Mouse (Mus musculus): ENCODE data around the gene Sav1. TPM values are rescaled to one million over a fixed set of nuclear protein-coding genes. Genes with fewer than 3 reads are reported as not detected.
A peak's percentile ranks its signal among the peaks of the same experiment; 100 is the strongest.

The Sav1 gene
- total RNA-seq (2015) (77.4 and 83.0 TPM in 2 replicates), total RNA-seq (2017) (39.0 and 43.9 TPM in 2 replicates)

DNA sequence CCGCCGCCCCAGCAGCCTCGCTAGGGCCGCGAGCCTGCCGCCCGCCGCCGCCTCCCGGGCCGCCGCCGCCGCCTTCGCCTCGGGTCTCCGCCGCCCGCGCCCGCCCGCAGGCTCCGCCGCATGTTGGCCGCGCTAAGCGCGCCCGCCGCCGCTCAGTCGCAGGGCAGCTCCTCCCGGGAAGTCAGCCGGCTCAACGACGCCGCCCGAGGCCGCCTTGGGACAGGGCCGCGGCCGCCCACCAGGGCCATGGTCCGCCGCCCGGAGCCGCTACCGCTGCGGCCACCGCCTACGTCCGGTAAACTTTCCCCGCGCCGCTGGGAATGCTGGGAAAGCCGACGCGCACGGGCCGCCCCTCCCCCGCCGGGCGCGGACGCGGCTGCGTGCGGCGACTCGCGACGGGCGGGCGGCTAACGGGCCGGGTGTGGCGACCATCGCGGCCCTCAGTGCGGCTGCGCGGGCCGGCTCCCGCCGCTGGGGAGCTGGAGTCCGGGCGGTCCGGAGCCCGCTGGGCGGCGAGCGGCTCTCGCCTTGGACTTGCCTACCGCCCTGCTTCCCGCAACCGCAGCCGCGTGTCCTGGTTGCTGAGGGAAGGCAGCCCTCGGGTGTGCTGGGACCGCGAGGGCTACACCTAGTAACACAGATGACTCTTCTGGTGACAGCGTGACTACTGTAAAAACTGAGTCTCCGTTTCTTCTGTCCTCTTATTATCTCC is at the start of gene Sav1:
Sav1 (minus strand) TSS at position 217 of the 712 bp plus-strand sequence.
- ATAC-seq (ENCODE audit: poor library complexity, severe bottlenecking) = peak; percentile 81

GRCm38 (mm10) chr12:70026233-70026632 is 39.4 kb upstream of the Sav1 start:
- no peak for ATAC-seq (ENCODE audit: poor library complexity, severe bottlenecking)

GRCm38 (mm10) chr12:70025431-70025830 is 38.6 kb upstream of the Sav1 start:
- no peak for ATAC-seq (ENCODE audit: poor library complexity, severe bottlenecking)

- ATAC-seq (ENCODE audit: poor library complexity, severe bottlenecking) = no peak
Observed at GRCm38 (mm10) chr12:70023580-70023979, 36.8 kb upstream of the Sav1 start.

DNA sequence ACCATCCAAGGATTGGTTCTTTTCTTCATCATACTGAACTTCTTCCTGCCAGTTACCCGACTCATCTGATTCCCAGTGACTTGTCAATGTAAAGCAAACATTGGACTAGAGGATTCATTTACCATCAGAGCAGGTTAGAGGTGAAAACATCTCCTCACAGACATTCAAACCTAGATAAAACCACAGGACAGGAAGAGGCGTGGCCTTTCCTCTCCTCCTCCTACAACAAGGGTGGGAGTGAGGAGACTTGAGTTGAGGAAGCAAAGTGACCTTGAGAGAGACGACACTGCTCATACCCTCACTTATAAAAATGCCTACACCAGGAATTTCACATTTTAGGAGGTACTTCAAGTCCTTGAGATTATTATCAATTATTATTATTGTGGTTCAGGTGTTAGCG is 31.4 kb upstream of the Sav1 start:
- no peak for ATAC-seq (ENCODE audit: poor library complexity, severe bottlenecking)

DNA sequence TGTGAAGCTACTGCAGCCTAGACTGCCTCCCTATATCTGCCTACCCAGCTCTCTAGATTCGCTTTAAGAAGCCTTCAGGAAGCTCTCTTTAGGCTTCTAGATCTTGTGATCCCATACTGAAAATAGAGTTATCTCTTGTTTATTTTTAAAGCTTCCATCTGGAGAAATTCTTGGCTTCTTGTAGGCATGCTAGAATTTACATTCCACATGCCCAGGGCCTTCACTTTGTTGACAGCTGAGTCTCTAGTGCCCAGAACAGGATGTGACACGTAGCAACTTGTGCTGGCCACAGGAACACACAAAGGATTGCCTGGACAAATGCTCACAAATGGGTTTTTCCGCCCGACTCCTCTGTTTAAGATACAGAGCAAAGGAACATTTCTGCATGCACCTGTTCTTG is 29.1 kb upstream of the Sav1 start:
- ATAC-seq (ENCODE audit: poor library complexity, severe bottlenecking) = no peak

DNA sequence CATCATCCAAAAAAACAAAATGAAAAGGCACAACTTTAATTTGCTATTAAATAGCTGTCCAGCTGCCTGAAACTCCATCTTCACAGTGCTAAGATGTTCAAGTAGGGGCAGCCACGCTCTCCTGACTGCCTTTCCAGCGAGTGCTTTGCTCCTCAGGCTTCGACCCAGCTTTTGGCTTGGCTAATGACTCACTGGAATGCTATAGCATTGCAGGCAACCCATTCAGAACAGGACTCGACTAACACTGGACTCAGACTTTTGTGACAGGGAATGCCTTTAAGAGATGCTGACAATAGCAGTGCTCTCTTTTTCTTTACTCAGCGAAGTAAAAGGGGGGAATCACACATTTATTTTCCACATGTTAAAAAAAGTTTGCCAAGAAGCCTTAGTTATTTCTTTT is 24.9 kb upstream of the Sav1 start:
- ATAC-seq (ENCODE audit: poor library complexity, severe bottlenecking) = no peak

- peak; percentile 33; the same call in 1 of the 2 replicates for ATAC-seq (ENCODE audit: poor library complexity, severe bottlenecking)
Observed at GRCm38 (mm10) chr12:70010356-70010755, 23.6 kb upstream of the Sav1 start.

GRCm38 (mm10) chr12:70005103-70005502 is 18.3 kb upstream of the Sav1 start:
- peak; percentile 64 for ATAC-seq (ENCODE audit: poor library complexity, severe bottlenecking)

GRCm38 (mm10) chr12:69998186-69998983 is 11.6 kb upstream of the Sav1 start:
- no peak for ATAC-seq (ENCODE audit: poor library complexity, severe bottlenecking)

DNA sequence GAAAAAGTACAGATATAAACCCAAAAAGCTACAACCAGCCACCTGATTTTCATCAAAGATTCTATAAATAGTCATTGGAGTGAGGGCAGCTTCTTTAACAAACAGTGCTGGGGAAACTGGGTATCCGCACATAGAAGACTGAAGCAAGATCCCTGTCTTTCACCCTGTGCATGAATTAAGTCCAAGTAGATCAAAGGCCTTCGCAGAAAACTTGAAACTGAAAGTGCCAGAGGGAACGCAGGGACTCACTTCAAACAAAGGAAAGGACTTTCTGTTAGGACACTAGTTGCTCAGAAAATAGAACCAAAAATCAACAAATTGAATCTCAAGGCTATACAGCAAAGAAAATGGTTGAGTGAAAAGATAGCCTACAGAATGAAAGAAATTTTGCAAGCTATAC is 8.6 kb upstream of the Sav1 start:
- ATAC-seq (ENCODE audit: poor library complexity, severe bottlenecking) = no peak

- ATAC-seq (ENCODE audit: poor library complexity, severe bottlenecking) = peak; percentile 48
Observed at GRCm38 (mm10) chr12:69986241-69986762, 500 bp downstream of the Sav1 start.

- no peak for ATAC-seq (ENCODE audit: poor library complexity, severe bottlenecking)
Observed at GRCm38 (mm10) chr12:69985546-69985945, 1.3 kb downstream of the Sav1 start.

GRCm38 (mm10) chr12:69982874-69983273 is 3.9 kb downstream of the Sav1 start:
- ATAC-seq (ENCODE audit: poor library complexity, severe bottlenecking) = no peak

- no peak for ATAC-seq (ENCODE audit: poor library complexity, severe bottlenecking)
Observed at GRCm38 (mm10) chr12:69977376-69977998, 9.3 kb downstream of the Sav1 start.

DNA sequence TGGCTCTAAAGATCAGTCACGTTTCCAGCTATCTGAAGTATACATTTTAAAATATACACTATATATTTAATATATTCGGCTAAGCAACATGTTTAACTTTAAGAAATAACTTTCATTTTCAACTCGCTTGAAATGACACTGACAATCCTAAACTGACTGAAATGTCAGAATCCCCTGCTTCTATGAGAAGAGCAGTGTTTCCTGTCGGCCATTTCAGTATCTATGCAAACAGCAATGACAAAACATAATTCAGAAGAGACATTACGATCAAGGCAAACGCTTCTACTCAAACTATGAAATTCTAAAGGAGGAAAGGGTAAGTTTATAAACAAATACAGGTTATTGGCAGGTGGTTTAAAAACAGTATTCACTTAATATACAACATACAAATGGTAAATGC is 10.1 kb downstream of the Sav1 start:
- ATAC-seq (ENCODE audit: poor library complexity, severe bottlenecking) = no peak

DNA sequence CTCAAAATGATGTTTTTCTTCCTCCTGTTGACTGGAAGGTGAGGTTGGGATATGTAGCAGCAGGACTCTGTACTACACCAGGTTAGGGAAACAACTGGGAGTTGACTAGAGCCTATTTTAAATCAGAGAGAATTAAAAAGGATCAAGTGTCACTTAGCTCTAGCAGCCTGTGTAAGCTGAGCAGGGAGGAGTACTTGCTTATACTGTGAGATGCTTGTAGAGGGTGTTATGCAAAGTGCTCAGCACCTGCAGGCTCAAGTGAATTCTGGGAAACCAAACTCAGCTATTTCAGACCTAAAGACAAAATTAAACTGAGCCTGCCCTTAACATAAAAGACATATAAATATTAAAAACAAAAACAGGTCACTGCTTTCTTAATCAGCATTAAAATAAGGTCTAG is 13.1 kb downstream of the Sav1 start:
- ATAC-seq (ENCODE audit: poor library complexity, severe bottlenecking) = no peak

- no peak for ATAC-seq (ENCODE audit: poor library complexity, severe bottlenecking)
Observed at GRCm38 (mm10) chr12:69968154-69968553, 18.6 kb downstream of the Sav1 start.

GRCm38 (mm10) chr12:69967112-69967511 is 19.7 kb downstream of the Sav1 start:
- no peak for ATAC-seq (ENCODE audit: poor library complexity, severe bottlenecking)

DNA sequence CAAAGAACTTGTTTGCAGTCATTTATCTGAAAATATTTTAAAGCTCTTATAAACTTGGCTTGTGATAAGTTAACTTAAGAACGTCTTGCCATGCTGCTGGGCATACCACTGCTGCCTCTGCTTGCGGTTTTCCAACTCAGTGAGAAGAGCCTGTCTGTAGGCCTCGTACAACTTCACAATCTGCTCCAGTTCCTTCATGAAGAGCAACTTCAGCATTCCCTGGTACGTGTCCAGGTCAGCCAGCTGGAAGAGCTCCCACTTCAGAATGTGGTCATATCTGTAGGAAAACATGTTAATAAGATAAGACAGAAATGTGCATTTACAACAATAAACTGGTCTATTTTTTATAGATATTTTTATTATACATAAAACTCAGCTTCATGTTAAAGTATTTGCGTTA is 20.7 kb downstream of the Sav1 start:
- ATAC-seq (ENCODE audit: poor library complexity, severe bottlenecking) = no peak

GRCm38 (mm10) chr12:69965644-69966043 is 21.2 kb downstream of the Sav1 start:
- ATAC-seq (ENCODE audit: poor library complexity, severe bottlenecking) = no peak
